Mouse (Mus musculus) brain, embryonic 14.5 days (tissue): Measurements from ENCODE around the gene Pde10a. TPM values are rescaled to one million over a fixed set of nuclear protein-coding genes. Genes with fewer than 3 reads are reported as not detected.

Source experiments
- DNase-seq: peaks from one replicate; pipeline ENCODE4 v3.0.0-alpha.2; 2011; ENCODE audit warnings: low read depth
- CTCF ChIP-seq: fragments of 200-500 bp; IDR thresholded peaks from 2 replicates; pipeline ENCODE4 v1.5.1; 2012; ENCODE audit warnings: inconsistent platforms, mild to moderate bottlenecking, moderate library complexity, borderline replicate concordance; ENCODE audit not compliant: insufficient read depth, insufficient read length; ENCODE audit errors: extremely low read depth
- POLR2A ChIP-seq: fragments of 200-500 bp; IDR thresholded peaks from 2 replicates; pipeline ENCODE4 v1.6.1; 2012; ENCODE audit warnings: mild to moderate bottlenecking, inconsistent platforms, borderline replicate concordance; ENCODE audit not compliant: poor library complexity, insufficient read depth, insufficient read length, severe bottlenecking; ENCODE audit errors: extremely low read depth
- polyA plus RNA-seq: library from polyadenylated mRNA; depleted of rRNA; stranded (reverse); fragments of >200 nt; gene quantifications from 2 replicates; pipeline ENCODE4 v1.2.3, GENCODE M21; 2012

Pde10a gene
- polyA plus RNA-seq, 1 experiment, result 33.0 TPM

GRCm38 (mm10) chr17:8557926-8558325, 32.8 kb downstream of the Pde10a start:
- DNase-seq, result no peak
- no peak for TF ChIP-seq POLR2A
- TF ChIP-seq CTCF, result no peak

- no peak for DNase-seq
- TF ChIP-seq POLR2A (no peak), CTCF (no peak)
Measured at GRCm38 (mm10) chr17:8562101-8562885, 37.1 kb downstream of the Pde10a start.

- DNase-seq, result no peak
- TF ChIP-seq POLR2A (no peak), CTCF (no peak)
Measured at GRCm38 (mm10) chr17:8562886-8563280, 37.7 kb downstream of the Pde10a start.

GRCm38 (mm10) chr17:8566850-8567249, 41.7 kb downstream of the Pde10a start, which contains the start of gene Gm17087:
Gm17087 (minus strand) TSS chr17:8566950.
- TF ChIP-seq POLR2A (no peak), CTCF (no peak)
- DNase-seq, result no peak

- TF ChIP-seq POLR2A (no peak), CTCF (no peak)
- no peak for DNase-seq
Measured at GRCm38 (mm10) chr17:8573542-8574260, 48.5 kb downstream of the Pde10a start.

GRCm38 (mm10) chr17:8580360-8580759, 55.2 kb downstream of the Pde10a start:
- TF ChIP-seq CTCF (peak; percentile 44; the same call in 1 of the 2 replicates), POLR2A (no peak)
- peak; percentile 42 for DNase-seq

GRCm38 (mm10) chr17:8581579-8581978, 56.4 kb downstream of the Pde10a start:
- TF ChIP-seq CTCF (no peak), POLR2A (no peak)
- DNase-seq, result peak; percentile 28

- peak; percentile 89 for DNase-seq
- no peak for TF ChIP-seq POLR2A
- peak; percentile 96 for TF ChIP-seq CTCF
Measured at GRCm38 (mm10) chr17:8592427-8593277, 67.5 kb downstream of the Pde10a start.

GRCm38 (mm10) chr17:8597790-8598189, 72.6 kb downstream of the Pde10a start:
- TF ChIP-seq POLR2A, result no peak
- peak; percentile 88 for TF ChIP-seq CTCF

GRCm38 (mm10) chr17:8602976-8603375, 77.8 kb downstream of the Pde10a start:
- DNase-seq, result no peak
- no peak for TF ChIP-seq CTCF
- TF ChIP-seq POLR2A, result no peak

More at GRCm38 (mm10) chr17:8597790-8598189, 72.6 kb downstream of the Pde10a start:
- DNase-seq, result peak; percentile 85

- TF ChIP-seq CTCF, result no peak
- no peak for TF ChIP-seq POLR2A
- DNase-seq, result no peak
Measured at GRCm38 (mm10) chr17:8605921-8606320, 80.7 kb downstream of the Pde10a start.
